Comparison of ENCODE assay signal across 23 mouse cellular contexts in the genomic region with DNA sequence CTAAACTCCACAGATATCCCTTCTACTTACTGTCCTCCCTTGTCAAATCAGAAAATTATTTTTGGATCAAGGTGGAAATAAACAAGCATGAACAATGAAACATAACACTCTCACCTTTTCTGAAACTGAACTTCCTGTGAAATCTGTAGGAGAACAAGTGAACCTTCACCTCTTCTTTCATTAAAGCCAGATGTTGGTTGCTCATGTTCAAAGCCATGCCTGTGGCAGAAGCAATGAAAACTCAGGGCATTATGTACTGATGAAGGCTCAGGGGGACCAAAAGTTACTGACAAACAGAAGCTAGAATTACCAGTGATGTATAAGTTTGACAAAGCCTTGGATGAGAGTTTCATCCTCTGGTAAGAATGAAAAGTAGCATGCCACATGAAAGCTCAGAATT.
"Had no signal": no experiment of that assay in that cellular context is flagged by ENCODE, and none has a peak within 500 bp of the region (broad histone marks: within the 10 kb centered on the region; RNA-seq: fewer than 3 reads in every experiment).

No protein-coding gene starts in this region.

- DNase-seq: kidney, adult 11 months; kidney, adult 9 months; kidney, postnatal 14 days; kidney, postnatal 4 days; layer of hippocampus, adult 9-11 months; liver, postnatal 0 days; lung, embryonic 14.5 days; lung, postnatal 36 days; retina, postnatal 1 day; right cerebral cortex, postnatal 25 days; thymus, adult 2 months; thymus, postnatal 14 days; thymus, postnatal 4 days had no signal

- H3K4me2 ChIP-seq: limb, embryonic 12.5 days; limb, embryonic 15.5 days; liver, embryonic 11.5 days; lung, embryonic 14.5 days; midbrain, embryonic 12.5 days; midbrain, embryonic 15.5 days; neural tube, embryonic 12.5 days; neural tube, embryonic 15.5 days had no signal

- H3K36me3 ChIP-seq: limb, embryonic 12.5 days; limb, embryonic 15.5 days; midbrain, embryonic 12.5 days; midbrain, embryonic 15.5 days; neural tube, embryonic 12.5 days; neural tube, embryonic 15.5 days had no signal

- H3K9ac ChIP-seq: limb, embryonic 12.5 days; limb, embryonic 15.5 days; liver, embryonic 14.5 days; liver, postnatal 0 days; lung, embryonic 14.5 days; midbrain, embryonic 12.5 days; midbrain, embryonic 15.5 days; neural tube, embryonic 12.5 days; neural tube, embryonic 15.5 days had no signal

- H3K4me3 ChIP-seq: limb, embryonic 12.5 days; limb, embryonic 15.5 days; megakaryocyte, embryonic 14.5 days; midbrain, embryonic 12.5 days; midbrain, embryonic 15.5 days; neural tube, embryonic 12.5 days; neural tube, embryonic 15.5 days had no signal

- H3K27ac ChIP-seq: limb, embryonic 12.5 days; limb, embryonic 15.5 days; liver, embryonic 14.5 days; midbrain, embryonic 12.5 days; midbrain, embryonic 15.5 days; neural tube, embryonic 12.5 days; neural tube, embryonic 15.5 days had no signal

- H3K9me3 ChIP-seq: limb, embryonic 15.5 days; megakaryocyte, embryonic 14.5 days; midbrain, embryonic 12.5 days; midbrain, embryonic 15.5 days; neural tube, embryonic 12.5 days; neural tube, embryonic 15.5 days had no signal

- H3K27me3 ChIP-seq: limb, embryonic 12.5 days; limb, embryonic 15.5 days; megakaryocyte, embryonic 14.5 days; midbrain, embryonic 12.5 days; midbrain, embryonic 15.5 days; neural tube, embryonic 12.5 days; neural tube, embryonic 15.5 days had no signal

- ATAC-seq: liver, postnatal 0 days; lung, postnatal 0 days; midbrain, embryonic 15.5 days had no signal

- H3K4me1 ChIP-seq: limb, embryonic 15.5 days; megakaryocyte, embryonic 14.5 days; midbrain, embryonic 12.5 days; midbrain, embryonic 15.5 days; neural tube, embryonic 12.5 days; neural tube, embryonic 15.5 days had no signal
